Mouse (Mus musculus) liver, embryonic 14.5 days (tissue): ENCODE results near the gene Ankrd6.

Experiments
- CTCF ChIP-seq: IDR thresholded peaks from 2 replicates; pipeline ENCODE4 v1.5.1; 2016; ENCODE audit warnings: antibody characterized with exemption, low read depth, control low read depth
- EP300 ChIP-seq: IDR thresholded peaks from 2 replicates; pipeline ENCODE4 v1.6.1; 2016; ENCODE audit warnings: antibody characterized with exemption, low read depth

DNA sequence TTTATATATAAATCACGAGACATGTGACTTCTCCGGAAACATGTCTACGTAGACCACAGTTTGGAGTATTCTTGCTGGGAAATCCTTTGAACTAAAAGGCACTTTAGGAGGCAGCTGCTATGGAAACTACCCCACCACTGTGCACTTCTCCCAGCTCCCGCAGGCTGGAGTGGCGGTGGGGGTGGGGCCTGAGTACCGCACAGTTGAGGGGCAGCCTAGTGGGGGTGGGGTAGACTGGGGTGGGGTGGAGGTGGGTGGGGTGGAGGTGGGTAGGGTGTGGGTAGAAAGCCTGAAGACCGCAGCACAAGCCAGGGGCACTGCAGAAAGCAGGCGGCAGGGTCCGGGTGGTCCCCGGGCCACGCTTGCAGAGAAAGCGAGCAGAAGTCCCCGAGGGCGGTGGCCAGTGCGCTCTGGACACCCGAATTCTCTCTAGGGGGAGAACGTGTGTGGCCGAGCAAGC lies 32.1 kb upstream of the Ankrd6 start, which contains the start of gene Rragd:
- TF ChIP-seq CTCF (no peak), EP300 (no peak)
